Mouse (Mus musculus) liver, embryonic 11.5 days (tissue): Measurements from ENCODE around the gene Gprc5c. TPM values are rescaled to one million over a fixed set of nuclear protein-coding genes. Genes with fewer than 3 reads are reported as not detected.
A peak's percentile ranks its signal among the peaks of the same experiment; 100 is the strongest.

Experiments
- ATAC-seq: fragments of 200-750 bp; cut with Nextera tagmentation; replicated peaks from 2 replicates; pipeline ENCODE4 v1.8.0; 2017; ENCODE audit warnings: moderate number of reproducible peaks, mild to moderate bottlenecking, moderate TSS enrichment, moderate library complexity; ENCODE audit not compliant: low FRiP score
- DNase-seq: peaks from one replicate; pipeline ENCODE4 v3.0.0-alpha.2; 2017; ENCODE audit warnings: low spot score
- H3K27ac ChIP-seq: fragments of 300-500 bp; sonication (generic); 2 replicates; pipeline ENCODE4 v1.5.1; 2014; ENCODE audit warnings: mild to moderate bottlenecking, low read depth, low read length, control low read depth
- H3K27me3 ChIP-seq: fragments of 300-500 bp; sonication (generic); replicated peaks from 2 replicates; pipeline ENCODE4 v1.6.1; 2014; ENCODE audit warnings: low read length, mixed read lengths; ENCODE audit not compliant: control insufficient read depth, insufficient read depth
- H3K36me3 ChIP-seq: fragments of 300-500 bp; sonication (generic); 2 replicates; pipeline ENCODE4 v1.6.1; 2014; ENCODE audit warnings: mild to moderate bottlenecking, low read length, moderate library complexity, mixed read lengths; ENCODE audit not compliant: control insufficient read depth, insufficient read depth
- H3K4me1 ChIP-seq: fragments of 300-500 bp; sonication (generic); replicated peaks from 2 replicates; pipeline ENCODE4 v1.6.1; 2014; ENCODE audit warnings: low read length, mixed read lengths; ENCODE audit not compliant: control insufficient read depth, insufficient read depth
- H3K4me2 ChIP-seq: fragments of 300-500 bp; sonication (generic); 2 replicates; pipeline ENCODE4 v1.6.1; 2014; ENCODE audit warnings: mild to moderate bottlenecking, control low read depth, moderate library complexity
- H3K4me3 ChIP-seq: fragments of 300-500 bp; sonication (generic); 2 replicates; pipeline ENCODE4 v1.5.1; 2014; ENCODE audit warnings: low read depth, low read length, control low read depth
- H3K9ac ChIP-seq: fragments of 300-500 bp; sonication (generic); 2 replicates; pipeline ENCODE4 v1.6.1; 2014; ENCODE audit warnings: low read depth, low read length, control low read depth
- H3K9me3 ChIP-seq: fragments of 300-500 bp; sonication (generic); 2 replicates; pipeline ENCODE4 v1.6.1; 2016; ENCODE audit warnings: low read length, inconsistent platforms, mixed read lengths; ENCODE audit not compliant: control insufficient read depth
- WGBS: fragments of 180-500 bp; shearing (Covaris S2); extraction: QIAGEN DNeasy Blood & Tissue Kit; methylation state at CpG from one replicate; pipeline ENCODE4 v1.1.7; 2014; 5-methylcytosine and 5-hydroxymethylcytosine counted together
- polyA plus RNA-seq: library from polyadenylated mRNA; unstranded; fragments of >200 nt; fragmentation: Nextera tagmentation; extraction: Ambion mirVana; gene quantifications from 2 replicates; pipeline ENCODE4 v1.2.1, GENCODE M21; 2014

Gene Gprc5c
- polyA plus RNA-seq, 1 experiment from 2014 or later: 20.2 TPM

- Histone ChIP-seq H3K4me1 (0 out of 2 replicates have a peak, but pooled peaks cover 5% of the 10 kb centered on the region), H3K4me2 (no peak overlapping the region), H3K27me3 (no peaks in the 10 kb centered on the region), H3K9me3 (no peaks in the 10 kb centered on the region), H3K27ac (no peak overlapping the region), H3K4me3 (no peak overlapping the region), H3K36me3 (no peaks in the 10 kb centered on the region), H3K9ac (no peak overlapping the region)
- ATAC-seq (peak; percentile 63), DNase-seq (peak; percentile 90)
- WGBS: 13% methylated on average over 6 of the region's 6 CpGs
These were observed 38.2 kb upstream of the Gprc5c start for GRCm38 (mm10) chr11:114812731-114813240.

GRCm38 (mm10) chr11:114814873-114815592 is 35.9 kb upstream of the Gprc5c start:
- no peaks in the 10 kb centered on the region for H3K27me3 ChIP-seq
- no peak overlapping the region for H3K27ac ChIP-seq
- no peak overlapping the region for H3K9ac ChIP-seq
- DNase-seq (no peak), ATAC-seq (no peak)
- 66% methylated on average over 11 of the region's 11 CpGs for WGBS
- H3K4me1 ChIP-seq: no peaks in the 10 kb centered on the region
- H3K36me3 ChIP-seq: no peaks in the 10 kb centered on the region
- H3K4me2 ChIP-seq: no peak overlapping the region
- no peak overlapping the region for H3K4me3 ChIP-seq
- H3K9me3 ChIP-seq: no peaks in the 10 kb centered on the region

- Histone ChIP-seq H3K4me2 (no peak overlapping the region), H3K9me3 (no peaks in the 10 kb centered on the region), H3K27me3 (no peaks in the 10 kb centered on the region), H3K27ac (no peak overlapping the region), H3K9ac (no peak overlapping the region), H3K4me3 (no peak overlapping the region), H3K4me1 (no peaks in the 10 kb centered on the region), H3K36me3 (no peaks in the 10 kb centered on the region)
- WGBS: 85% methylated on average over 4 of the region's 4 CpGs
- DNase-seq (no peak), ATAC-seq (no peak)
These were observed 34.0 kb upstream of the Gprc5c start for GRCm38 (mm10) chr11:114816934-114817333.

- H3K9ac ChIP-seq: no peak overlapping the region
- H3K4me1 ChIP-seq: no peaks in the 10 kb centered on the region
- H3K4me2 ChIP-seq: no peak overlapping the region
- H3K9me3 ChIP-seq: no peaks in the 10 kb centered on the region
- H3K27ac ChIP-seq: no peak overlapping the region
- H3K36me3 ChIP-seq: no peaks in the 10 kb centered on the region
- no peak overlapping the region for H3K4me3 ChIP-seq
- H3K27me3 ChIP-seq: no peaks in the 10 kb centered on the region
- WGBS: 67% methylated on average over 7 of the region's 7 CpGs
- no peak for DNase-seq
- no peak for ATAC-seq
These were observed 32.8 kb upstream of the Gprc5c start for GRCm38 (mm10) chr11:114818185-114818584.

- no peaks in the 10 kb centered on the region for H3K27me3 ChIP-seq
- H3K4me3 ChIP-seq: no peak overlapping the region
- H3K36me3 ChIP-seq: no peaks in the 10 kb centered on the region
- H3K9ac ChIP-seq: no peak overlapping the region
- H3K4me1 ChIP-seq: no peaks in the 10 kb centered on the region
- no peaks in the 10 kb centered on the region for H3K9me3 ChIP-seq
- no peak overlapping the region for H3K4me2 ChIP-seq
- DNase-seq (no peak), ATAC-seq (no peak)
- 50% methylated on average over 2 of the region's 2 CpGs for WGBS
- H3K27ac ChIP-seq: no peak overlapping the region
These were observed 31.8 kb upstream of the Gprc5c start for GRCm38 (mm10) chr11:114819110-114819509.

GRCm38 (mm10) chr11:114820444-114820843 is 30.5 kb upstream of the Gprc5c start:
- Histone ChIP-seq H3K9ac (no peak overlapping the region), H3K4me3 (no peak overlapping the region), H3K9me3 (no peaks in the 10 kb centered on the region), H3K4me2 (no peak overlapping the region), H3K4me1 (no peaks in the 10 kb centered on the region), H3K36me3 (no peaks in the 10 kb centered on the region), H3K27me3 (no peaks in the 10 kb centered on the region), H3K27ac (no peak overlapping the region)
- 49% methylated on average over 3 of the region's 3 CpGs for WGBS
- no peak for ATAC-seq
- no peak for DNase-seq

- H3K4me2 ChIP-seq: no peak overlapping the region
- H3K4me1 ChIP-seq: peaks cover 3% of the 10 kb centered on the region
- no peak overlapping the region for H3K27ac ChIP-seq
- no peaks in the 10 kb centered on the region for H3K9me3 ChIP-seq
- no peak for ATAC-seq
- H3K9ac ChIP-seq: no peak overlapping the region
- H3K36me3 ChIP-seq: no peaks in the 10 kb centered on the region
- no peak for DNase-seq
- 32% methylated on average over 1 of the region's 1 CpGs for WGBS
- H3K27me3 ChIP-seq: no peaks in the 10 kb centered on the region
- H3K4me3 ChIP-seq: no peak overlapping the region
These were observed 29.6 kb upstream of the Gprc5c start for GRCm38 (mm10) chr11:114821325-114821724.

GRCm38 (mm10) chr11:114822727-114823126 is 28.2 kb upstream of the Gprc5c start:
- H3K4me3 ChIP-seq: no peak overlapping the region
- no peak overlapping the region for H3K27ac ChIP-seq
- DNase-seq: no peak
- no peak overlapping the region for H3K9ac ChIP-seq
- ATAC-seq: no peak
- H3K4me2 ChIP-seq: no peak overlapping the region
- H3K9me3 ChIP-seq: no peaks in the 10 kb centered on the region
- 73% methylated on average over 12 of the region's 12 CpGs for WGBS
- H3K4me1 ChIP-seq: peaks cover 11% of the 10 kb centered on the region
- H3K36me3 ChIP-seq: no peaks in the 10 kb centered on the region
- H3K27me3 ChIP-seq: no peaks in the 10 kb centered on the region

- Histone ChIP-seq H3K9me3 (no peaks in the 10 kb centered on the region), H3K9ac (no peak overlapping the region), H3K4me3 (no peak overlapping the region), H3K27me3 (no peaks in the 10 kb centered on the region), H3K4me1 (peaks cover 11% of the 10 kb centered on the region), H3K27ac (no peak overlapping the region), H3K4me2 (no peak overlapping the region), H3K36me3 (no peaks in the 10 kb centered on the region)
- no peak for DNase-seq
- no peak for ATAC-seq
- 38% methylated on average over 11 of the region's 11 CpGs for WGBS
These were observed 27.7 kb upstream of the Gprc5c start for GRCm38 (mm10) chr11:114823199-114823725.
